Mouse (Mus musculus) heart, embryonic 11.5 days (tissue): ENCODE data around the gene Gm5426. TPM values are rescaled to one million over a fixed set of nuclear protein-coding genes. Genes with fewer than 3 reads are reported as not detected.

Experiments
- ATAC-seq: fragments of 200-750 bp; cut with Nextera tagmentation; replicated peaks from 2 replicates; pipeline ENCODE4 v1.8.0; 2017; ENCODE audit warnings: moderate library complexity; ENCODE audit not compliant: insufficient number of reproducible peaks, low FRiP score, low TSS enrichment
- H3K27ac ChIP-seq: fragments of 300-500 bp; sonication (generic); 2 replicates; pipeline ENCODE4 v1.5.1; 2014; ENCODE audit warnings: mild to moderate bottlenecking, low read depth, low read length
- H3K27me3 ChIP-seq: fragments of 300-500 bp; sonication (generic); 2 replicates; pipeline ENCODE4 v1.6.1; 2014; ENCODE audit warnings: mild to moderate bottlenecking, low read length, mixed read lengths; ENCODE audit not compliant: control insufficient read depth, insufficient read depth
- H3K36me3 ChIP-seq: fragments of 300-500 bp; sonication (generic); 2 replicates; pipeline ENCODE4 v1.6.1; 2014; ENCODE audit warnings: mild to moderate bottlenecking, low read length, moderate library complexity, mixed read lengths; ENCODE audit not compliant: control insufficient read depth, insufficient read depth
- H3K4me1 ChIP-seq: fragments of 300-500 bp; sonication (generic); 2 replicates; pipeline ENCODE4 v1.6.1; 2014; ENCODE audit warnings: low read length; ENCODE audit not compliant: control insufficient read depth, insufficient read depth
- H3K4me2 ChIP-seq: fragments of 300-500 bp; sonication (generic); 2 replicates; pipeline ENCODE4 v1.6.1; 2014; ENCODE audit warnings: mild to moderate bottlenecking, moderate library complexity
- H3K4me3 ChIP-seq: fragments of 300-500 bp; sonication (generic); 2 replicates; pipeline ENCODE4 v1.5.1; 2014; ENCODE audit warnings: low read depth, low read length
- H3K9ac ChIP-seq: fragments of 300-500 bp; sonication (generic); 2 replicates; pipeline ENCODE4 v1.6.1; 2014; ENCODE audit warnings: mild to moderate bottlenecking, low read depth, low read length, moderate library complexity
- H3K9me3 ChIP-seq: fragments of 300-500 bp; sonication (generic); replicated peaks from 2 replicates; pipeline ENCODE4 v1.6.1; 2016; ENCODE audit warnings: low read length; ENCODE audit not compliant: control insufficient read depth
- WGBS: fragments of 180-500 bp; shearing (Covaris S2); extraction: QIAGEN DNeasy Blood & Tissue Kit; methylation state at CpG from one replicate; pipeline ENCODE4 v1.1.7; 2014; ENCODE audit not compliant: insufficient replicate concordance; 5-methylcytosine and 5-hydroxymethylcytosine counted together
- polyA plus RNA-seq: library from polyadenylated mRNA; unstranded; fragments of >200 nt; fragmentation: Nextera tagmentation; extraction: Ambion mirVana; gene quantifications from 2 replicates; pipeline ENCODE4 v1.2.1, GENCODE M21; 2014

The Gm5426 gene
- polyA plus RNA-seq, 1 experiment from 2014 or later: not detected

DNA sequence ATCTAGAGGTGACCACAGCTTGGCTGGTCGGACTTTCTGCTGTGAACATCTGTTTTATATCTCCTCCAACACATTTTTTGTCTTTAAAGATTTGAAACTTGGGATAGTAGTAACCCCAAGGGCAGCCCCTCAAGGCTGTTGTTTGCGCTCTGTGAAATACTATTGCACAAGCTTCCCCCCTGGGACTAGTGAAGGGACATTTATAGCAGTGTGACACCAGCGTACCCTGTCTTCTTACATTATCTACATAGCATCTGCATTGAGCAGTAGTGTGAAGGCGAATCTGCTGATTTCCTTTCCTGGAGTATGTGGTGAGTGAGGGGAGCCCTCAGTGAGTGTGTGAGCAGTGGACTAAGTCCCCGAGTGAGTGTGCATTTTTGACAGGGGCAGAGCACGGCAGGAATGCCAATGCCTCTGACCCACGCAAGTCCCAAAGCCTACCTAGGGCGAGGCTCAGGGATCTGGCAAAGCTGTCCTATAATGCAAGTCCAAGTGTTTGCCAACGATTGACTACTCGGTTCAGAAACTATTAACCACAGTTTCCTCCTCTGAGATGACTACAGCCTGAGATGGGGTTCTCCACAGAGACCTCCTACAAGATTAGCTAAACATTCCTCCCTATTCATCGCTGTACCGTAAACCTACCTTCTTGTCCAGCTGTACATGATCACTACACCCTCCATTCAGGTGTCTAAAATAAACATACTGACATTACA lies 14.2 kb downstream of the Gm5426 start:
- no peak overlapping the region for H3K4me2 ChIP-seq
- H3K27ac ChIP-seq: no peak overlapping the region
- no peak overlapping the region for H3K9ac ChIP-seq
- ATAC-seq: no peak
- no peaks in the 10 kb centered on the region for H3K36me3 ChIP-seq
- H3K4me1 ChIP-seq: no peaks in the 10 kb centered on the region
- no peak overlapping the region for H3K4me3 ChIP-seq
- WGBS: 78% methylated on average over 12 of the region's 12 CpGs
- no peaks in the 10 kb centered on the region for H3K27me3 ChIP-seq
- no peaks in the 10 kb centered on the region for H3K9me3 ChIP-seq

DNA sequence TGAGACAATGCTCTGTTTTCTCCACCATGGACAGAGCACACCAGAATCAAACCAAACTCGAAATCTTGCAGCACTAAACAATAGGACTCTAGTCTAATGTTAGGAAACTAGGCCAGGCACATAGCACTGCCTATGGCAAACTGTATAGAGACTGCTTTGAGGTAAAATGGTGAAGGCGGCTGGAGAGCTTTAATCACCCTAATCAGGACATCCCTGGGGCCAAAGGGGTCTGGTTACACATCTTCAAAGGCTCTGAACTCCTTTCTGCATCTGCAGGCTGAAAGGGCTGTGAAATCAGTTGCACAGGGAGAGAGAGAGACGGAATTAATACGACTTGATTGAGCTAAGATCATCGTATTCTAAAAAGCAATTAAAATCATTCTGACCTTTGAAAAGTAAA lies 16.9 kb downstream of the Gm5426 start:
- no peaks in the 10 kb centered on the region for H3K9me3 ChIP-seq
- ATAC-seq: no peak
- WGBS: 45% methylated on average over 5 of the region's 5 CpGs
- H3K27me3 ChIP-seq: no peaks in the 10 kb centered on the region
- H3K9ac ChIP-seq: no peak overlapping the region
- H3K27ac ChIP-seq: no peak overlapping the region
- H3K4me1 ChIP-seq: no peaks in the 10 kb centered on the region
- H3K4me2 ChIP-seq: no peak overlapping the region
- no peak overlapping the region for H3K4me3 ChIP-seq
- H3K36me3 ChIP-seq: no peaks in the 10 kb centered on the region

DNA sequence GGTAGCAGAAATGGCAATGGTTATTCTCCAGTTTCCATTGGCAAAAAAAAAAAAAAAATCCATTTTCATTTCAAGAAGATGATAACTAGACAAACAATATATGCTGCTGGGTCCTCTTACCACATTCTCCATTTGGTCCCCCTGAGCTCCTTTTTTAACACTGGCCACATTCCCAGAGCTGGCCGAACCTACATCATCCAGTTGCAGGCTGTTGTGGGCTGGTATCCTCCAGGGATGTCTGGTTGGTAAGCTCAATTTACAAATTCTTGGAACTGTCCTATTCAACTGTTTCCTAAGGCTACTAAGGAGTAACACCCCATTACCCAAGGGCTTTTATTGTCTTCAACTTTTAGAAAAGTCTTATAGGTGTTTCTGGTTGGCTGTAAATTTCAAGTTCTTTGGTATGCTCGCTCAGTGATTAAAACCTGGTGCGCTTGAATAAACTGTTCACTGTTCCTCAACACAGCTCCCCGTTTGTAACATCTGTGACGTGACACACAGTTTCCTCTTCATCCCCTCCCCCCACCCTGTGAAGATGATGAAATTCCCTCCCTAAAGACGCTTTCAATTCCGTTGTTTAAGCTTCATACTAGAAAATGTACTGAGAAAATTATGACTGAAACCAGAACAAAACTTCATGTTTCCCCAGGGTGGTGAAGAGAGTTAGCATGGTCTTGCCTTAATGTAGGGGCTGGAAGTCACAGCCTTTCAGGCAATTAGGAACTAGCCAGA lies 26.7 kb downstream of the Gm5426 start:
- Histone ChIP-seq H3K4me1 (no peaks in the 10 kb centered on the region), H3K4me3 (no peak overlapping the region), H3K36me3 (no peaks in the 10 kb centered on the region), H3K27ac (no peak overlapping the region), H3K9ac (no peak overlapping the region), H3K27me3 (no peaks in the 10 kb centered on the region), H3K9me3 (no peaks in the 10 kb centered on the region), H3K4me2 (no peak overlapping the region)
- ATAC-seq: no peak
- WGBS: 78% methylated on average over 7 of the region's 7 CpGs

DNA sequence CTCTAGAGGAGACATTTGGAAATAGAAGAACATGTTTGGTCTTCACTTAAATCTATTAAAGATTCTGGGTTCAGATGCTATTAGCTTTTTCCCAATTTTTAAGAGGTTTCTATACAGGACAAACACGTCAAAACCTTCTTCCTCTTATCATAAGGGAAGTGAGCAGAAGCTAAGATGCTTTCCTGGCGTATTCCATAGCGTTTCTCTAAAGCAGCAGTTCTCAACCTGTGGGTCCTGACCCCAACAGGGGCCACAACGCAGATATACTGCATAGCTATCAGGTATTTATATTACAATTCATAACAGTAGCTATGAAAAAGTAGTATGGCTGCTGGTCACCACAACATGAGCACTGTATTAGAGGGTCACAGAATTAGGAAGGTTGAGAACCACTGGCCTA lies 27.4 kb downstream of the Gm5426 start:
- WGBS: 80% methylated on average over 4 of the region's 4 CpGs
- Histone ChIP-seq H3K9ac (no peak overlapping the region), H3K4me1 (no peaks in the 10 kb centered on the region), H3K4me3 (no peak overlapping the region), H3K4me2 (no peak overlapping the region), H3K27ac (no peak overlapping the region), H3K36me3 (no peaks in the 10 kb centered on the region), H3K27me3 (no peaks in the 10 kb centered on the region), H3K9me3 (no peaks in the 10 kb centered on the region)
- ATAC-seq: no peak

DNA sequence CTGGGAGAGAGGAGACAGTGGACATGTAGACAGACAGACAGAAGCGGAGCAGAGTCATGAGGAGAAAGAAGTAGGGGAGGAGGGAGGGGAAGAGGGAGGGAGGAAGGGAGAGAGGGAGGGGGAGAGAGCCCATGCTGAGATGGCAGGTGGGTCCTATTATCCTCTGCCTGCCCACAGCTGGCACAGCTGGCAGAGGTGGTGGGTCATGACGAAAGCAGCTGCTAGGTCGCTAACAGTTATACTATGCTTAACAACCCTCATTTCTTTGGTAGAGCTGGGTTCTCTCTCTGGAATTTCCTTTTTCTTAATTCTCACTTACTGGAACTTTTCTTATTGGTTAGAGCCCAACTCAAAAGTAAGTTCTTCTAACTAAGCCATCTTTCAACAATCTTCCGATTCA lies 28.9 kb downstream of the Gm5426 start:
- H3K4me3 ChIP-seq: no peak overlapping the region
- no peaks in the 10 kb centered on the region for H3K4me1 ChIP-seq
- H3K9ac ChIP-seq: no peak overlapping the region
- H3K4me2 ChIP-seq: no peak overlapping the region
- H3K36me3 ChIP-seq: no peaks in the 10 kb centered on the region
- no peak for ATAC-seq
- no peaks in the 10 kb centered on the region for H3K27me3 ChIP-seq
- no peaks in the 10 kb centered on the region for H3K9me3 ChIP-seq
- no peak overlapping the region for H3K27ac ChIP-seq
- 88% methylated on average over 4 of the region's 4 CpGs for WGBS

DNA sequence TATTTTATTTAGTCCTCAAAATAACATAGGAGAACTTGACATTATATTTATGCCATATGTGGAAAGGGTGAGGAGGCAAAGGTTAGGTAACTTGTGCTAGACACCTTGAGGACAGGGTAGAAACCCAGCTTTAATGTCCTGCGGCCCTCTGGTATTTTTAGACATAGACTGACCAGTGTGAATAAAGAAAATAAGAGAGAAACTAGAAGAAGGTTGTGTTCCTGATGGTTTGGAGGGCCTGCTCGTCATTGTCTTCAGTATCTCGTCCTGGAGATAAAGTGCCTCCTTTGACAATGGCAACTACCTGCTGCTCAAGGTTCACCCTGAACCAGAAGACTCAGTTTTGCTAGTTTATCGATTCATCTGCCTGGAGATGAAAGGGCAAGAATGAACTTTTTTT lies 32.6 kb downstream of the Gm5426 start:
- H3K4me2 ChIP-seq: no peak overlapping the region
- H3K9ac ChIP-seq: no peak overlapping the region
- H3K27me3 ChIP-seq: no peaks in the 10 kb centered on the region
- no peak overlapping the region for H3K27ac ChIP-seq
- no peaks in the 10 kb centered on the region for H3K36me3 ChIP-seq
- H3K9me3 ChIP-seq: no peaks in the 10 kb centered on the region
- 71% methylated on average over 4 of the region's 4 CpGs for WGBS
- H3K4me1 ChIP-seq: no peaks in the 10 kb centered on the region
- H3K4me3 ChIP-seq: no peak overlapping the region
- no peak for ATAC-seq

DNA sequence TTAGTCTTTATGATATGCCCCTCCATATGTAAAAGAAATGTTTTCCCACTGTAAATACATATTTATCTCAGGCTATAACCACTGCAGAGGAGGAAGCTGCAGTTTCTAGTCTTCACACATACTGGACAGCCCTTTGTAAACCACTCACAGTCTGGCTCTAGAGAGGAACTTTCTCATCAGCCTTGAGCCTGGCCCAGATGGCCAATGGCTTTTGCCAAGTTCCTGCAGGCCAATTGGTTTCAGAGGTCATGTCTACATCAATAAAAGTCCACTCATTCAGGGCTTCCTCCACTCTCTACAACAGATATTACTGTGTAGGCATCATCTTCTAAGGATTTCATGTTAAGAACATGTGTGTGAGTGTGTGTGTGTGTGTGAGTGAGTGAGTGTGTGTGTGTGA lies 35.1 kb downstream of the Gm5426 start:
- Histone ChIP-seq H3K27me3 (no peaks in the 10 kb centered on the region), H3K27ac (no peak overlapping the region), H3K4me2 (no peak overlapping the region), H3K4me1 (no peaks in the 10 kb centered on the region), H3K36me3 (no peaks in the 10 kb centered on the region), H3K4me3 (no peak overlapping the region), H3K9ac (no peak overlapping the region), H3K9me3 (no peaks in the 10 kb centered on the region)
- no peak for ATAC-seq

DNA sequence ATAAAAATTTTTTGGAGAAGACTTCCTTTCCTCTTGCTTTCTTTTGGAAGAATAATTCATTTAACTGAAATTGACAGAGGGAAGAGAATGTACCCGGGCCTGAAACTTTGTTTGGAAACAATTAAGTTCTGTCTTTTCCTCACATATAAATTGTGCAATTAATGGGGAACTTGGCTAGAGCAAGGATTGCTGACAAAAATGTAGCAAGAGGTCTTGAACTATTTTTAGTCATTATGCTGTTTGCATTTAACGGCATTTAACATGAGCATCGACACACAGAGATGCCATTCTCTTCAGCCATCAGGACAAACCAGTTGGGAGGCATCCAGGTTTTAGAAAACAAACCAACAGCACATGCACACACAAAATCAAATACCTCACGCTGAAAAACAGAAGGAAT lies 36.6 kb downstream of the Gm5426 start:
- no peaks in the 10 kb centered on the region for H3K4me1 ChIP-seq
- H3K4me2 ChIP-seq: no peak overlapping the region
- no peak overlapping the region for H3K4me3 ChIP-seq
- ATAC-seq: no peak
- H3K27ac ChIP-seq: no peak overlapping the region
- no peak overlapping the region for H3K9ac ChIP-seq
- WGBS: 73% methylated on average over 4 of the region's 4 CpGs
- H3K36me3 ChIP-seq: no peaks in the 10 kb centered on the region
- no peaks in the 10 kb centered on the region for H3K9me3 ChIP-seq
- H3K27me3 ChIP-seq: no peaks in the 10 kb centered on the region

DNA sequence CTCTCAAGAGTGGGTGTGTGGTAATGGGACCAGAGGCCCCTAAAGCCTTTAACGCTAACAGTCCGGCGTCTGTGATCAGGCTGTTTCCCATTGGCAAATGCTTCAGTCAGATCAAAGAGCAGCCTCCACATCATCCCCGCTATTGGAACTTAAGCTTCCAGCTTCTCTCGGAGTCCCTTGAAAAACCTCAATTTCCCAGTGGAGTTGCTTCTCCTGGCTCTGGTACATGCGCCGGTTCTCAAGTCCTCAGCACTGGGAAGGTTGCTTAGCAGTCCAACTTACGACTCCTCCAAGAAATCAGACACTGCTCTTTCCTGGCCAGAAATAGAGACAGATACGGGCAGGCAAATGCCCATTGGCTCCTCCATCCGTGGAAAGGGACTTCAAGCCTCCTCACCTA lies 37.4 kb downstream of the Gm5426 start:
- H3K4me3 ChIP-seq: no peak overlapping the region
- no peaks in the 10 kb centered on the region for H3K36me3 ChIP-seq
- no peaks in the 10 kb centered on the region for H3K4me1 ChIP-seq
- H3K9me3 ChIP-seq: no peaks in the 10 kb centered on the region
- ATAC-seq: no peak
- WGBS: 76% methylated on average over 10 of the region's 10 CpGs
- no peak overlapping the region for H3K9ac ChIP-seq
- no peak overlapping the region for H3K27ac ChIP-seq
- no peak overlapping the region for H3K4me2 ChIP-seq
- H3K27me3 ChIP-seq: no peaks in the 10 kb centered on the region
